29 mouse cellular contexts compared by ENCODE assay signal in genomic region chr5:17984522-17984921, GRCm38 (mm10). TPM values are rescaled to one million over a fixed set of nuclear protein-coding genes. Genes with fewer than 3 reads are reported as not detected.
"Had no signal": no experiment of that assay in that cellular context is flagged by ENCODE, and none has a peak within 500 bp of the region (broad histone marks: within the 10 kb centered on the region; RNA-seq: fewer than 3 reads in every experiment).

No protein-coding gene starts in this region.

- H3K27ac ChIP-seq: kidney, postnatal 0 days; layer of hippocampus, adult 2 months; limb, embryonic 12.5 days; liver, embryonic 13.5 days; neural tube, embryonic 12.5 days; neural tube, embryonic 15.5 days; stomach, embryonic 15.5 days had no signal

- DNase-seq: kidney, postnatal 25 days; layer of hippocampus, adult 9-11 months; liver, embryonic 13.5 days; lung, adult 2 months; lung, postnatal 14 days; lung, postnatal 4 days; midbrain, embryonic 14.5 days; right cerebral cortex, adult 18-20 months; right cerebral cortex, postnatal 14 days; right cerebral cortex, postnatal 4 days; spleen, adult 18-20 months; thymus, postnatal 25 days had no signal

- H3K9me3 ChIP-seq: limb, embryonic 12.5 days; liver, embryonic 13.5 days; neural tube, embryonic 12.5 days; neural tube, embryonic 15.5 days; stomach, embryonic 15.5 days had no signal

- H3K4me2 ChIP-seq: limb, embryonic 12.5 days; liver, embryonic 13.5 days; midbrain, embryonic 11.5 days; neural tube, embryonic 12.5 days; neural tube, embryonic 15.5 days; stomach, embryonic 15.5 days had no signal

- H3K27me3 ChIP-seq: limb, embryonic 12.5 days; liver, embryonic 13.5 days; neural tube, embryonic 12.5 days; neural tube, embryonic 15.5 days; stomach, embryonic 15.5 days had no signal

- H3K9ac ChIP-seq: limb, embryonic 12.5 days; liver, embryonic 13.5 days; neural tube, embryonic 12.5 days; neural tube, embryonic 15.5 days; stomach, embryonic 15.5 days had no signal

- H3K36me3 ChIP-seq: limb, embryonic 12.5 days; liver, embryonic 13.5 days; neural tube, embryonic 12.5 days; neural tube, embryonic 15.5 days; stomach, embryonic 15.5 days had no signal

- H3K4me3 ChIP-seq: layer of hippocampus, adult 2 months; limb, embryonic 12.5 days; liver, embryonic 13.5 days; neural tube, embryonic 12.5 days; neural tube, embryonic 15.5 days; stomach, embryonic 15.5 days had no signal

- H3K4me1 ChIP-seq: limb, embryonic 12.5 days; liver, embryonic 13.5 days; neural tube, embryonic 12.5 days; neural tube, embryonic 15.5 days; stomach, embryonic 15.5 days had no signal

RNA-seq across cellular contexts. Expression of gene Gnat3, which starts 22.2 kb away (rescaled TPM):
- total RNA-seq: layer of hippocampus, adult 2 months; layer of hippocampus, postnatal 25 days; left cerebral cortex, adult 18-20 months; left cerebral cortex, postnatal 25 days; liver, adult 2 months; megakaryocyte progenitor cell, adult 5-6 weeks; megakaryocyte-erythroid progenitor cell, adult 5-6 weeks; midbrain, postnatal 0 days had no signal
- polyA plus RNA-seq: kidney, embryonic 14.5 days; kidney, postnatal 0 days; limb, embryonic 12.5 days; liver, adult 2 months; liver, embryonic 13.5 days; liver, embryonic 16.5 days; lung, adult 2 months; lung, embryonic 16.5 days; midbrain, embryonic 14.5 days; midbrain, postnatal 0 days; neural tube, embryonic 15.5 days; stomach, embryonic 15.5 days had no signal
